Mouse (Mus musculus) spleen, adult 2 months (tissue): ENCODE measurements around the gene Hint1.

ENCODE experiments used
- CTCF ChIP-seq: fragments of 200-500 bp; IDR thresholded peaks from 2 replicates; pipeline ENCODE4 v1.5.1; 2011; ENCODE audit warnings: mild to moderate bottlenecking, inconsistent platforms; ENCODE audit not compliant: insufficient read depth, insufficient read length, insufficient replicate concordance; ENCODE audit errors: extremely low read depth
- POLR2A ChIP-seq: fragments of 200-500 bp; IDR thresholded peaks from 2 replicates; pipeline ENCODE4 v1.6.1; 2011; ENCODE audit warnings: low read depth, low read length, inconsistent platforms

GRCm38 (mm10) chr11:54867049-54867385, 834 bp downstream of the Hint1 start:
- TF ChIP-seq POLR2A (no peak), CTCF (no peak)
